Mouse (Mus musculus) embryonic facial prominence, embryonic 15.5 days (tissue): Measurements from ENCODE around the gene Pkmyt1. TPM values are rescaled to one million over a fixed set of nuclear protein-coding genes. Genes with fewer than 3 reads are reported as not detected.
A peak's percentile ranks its signal among the peaks of the same experiment; 100 is the strongest.

ENCODE experiments used
- ATAC-seq: fragments of 200-750 bp; cut with Nextera tagmentation; 2 replicates; pipeline ENCODE4 v1.8.0; 2017; ENCODE audit warnings: low read depth, moderate TSS enrichment; ENCODE audit not compliant: insufficient number of reproducible peaks, low FRiP score, low TSS enrichment
- H3K27ac ChIP-seq: fragments of 300-500 bp; sonication (generic); replicated peaks from 2 replicates; pipeline ENCODE4 v1.5.1; 2015; ENCODE audit warnings: mild to moderate bottlenecking, inconsistent platforms
- H3K27me3 ChIP-seq: fragments of 300-500 bp; sonication (generic); 2 replicates; pipeline ENCODE4 v1.6.1; 2015; ENCODE audit warnings: inconsistent platforms
- H3K36me3 ChIP-seq: fragments of 300-500 bp; sonication (generic); 2 replicates; pipeline ENCODE4 v1.6.1; 2015; ENCODE audit warnings: mild to moderate bottlenecking, inconsistent platforms
- H3K4me1 ChIP-seq: fragments of 300-500 bp; sonication (generic); 2 replicates; pipeline ENCODE4 v1.6.1; 2015; ENCODE audit warnings: inconsistent platforms
- H3K4me2 ChIP-seq: fragments of 300-500 bp; sonication (generic); replicated peaks from 2 replicates; pipeline ENCODE4 v1.6.1; 2015; ENCODE audit warnings: mild to moderate bottlenecking, inconsistent platforms
- H3K4me3 ChIP-seq: fragments of 300-500 bp; sonication (generic); replicated peaks from 2 replicates; pipeline ENCODE4 v1.5.1; 2015; ENCODE audit warnings: mild to moderate bottlenecking, inconsistent platforms
- H3K9ac ChIP-seq: fragments of 300-500 bp; sonication (generic); 2 replicates; pipeline ENCODE4 v1.6.1; 2015; ENCODE audit warnings: inconsistent platforms
- H3K9me3 ChIP-seq: fragments of 300-500 bp; sonication (generic); replicated peaks from 2 replicates; pipeline ENCODE4 v1.6.1; 2016; ENCODE audit warnings: inconsistent platforms
- WGBS: fragments of 180-500 bp; shearing (Covaris S2); methylation state at CpG from one replicate; pipeline ENCODE4 v1.1.7; 2015; 5-methylcytosine and 5-hydroxymethylcytosine counted together
- polyA plus RNA-seq: library from polyadenylated mRNA; unstranded; fragments of >200 nt; fragmentation: Nextera tagmentation; extraction: Ambion mirVana; gene quantifications from 2 replicates; pipeline ENCODE4 v1.2.1, GENCODE M21; 2015

Gene Pkmyt1
- polyA plus RNA-seq, 1 experiment from 2014 or later = 55.8 TPM

- peaks cover 17% of the 10 kb centered on the region for H3K27me3 ChIP-seq
- 45% methylated on average over 1 of the region's 1 CpGs for WGBS
- peaks cover 5% of the 10 kb centered on the region for H3K4me1 ChIP-seq
- H3K4me3 ChIP-seq = no peak overlapping the region
- no peak overlapping the region for H3K9ac ChIP-seq
- H3K4me2 ChIP-seq = no peak overlapping the region
- no peaks in the 10 kb centered on the region for H3K9me3 ChIP-seq
- no peak for ATAC-seq
- H3K27ac ChIP-seq = no peak overlapping the region
- no peaks in the 10 kb centered on the region for H3K36me3 ChIP-seq
These were observed 31.6 kb upstream of the Pkmyt1 start for GRCm38 (mm10) chr17:23694491-23694890.

GRCm38 (mm10) chr17:23695801-23696200 is 30.3 kb upstream of the Pkmyt1 start:
- Histone ChIP-seq H3K4me1 (peaks cover 15% of the 10 kb centered on the region), H3K27ac (no peak overlapping the region), H3K9ac (no peak overlapping the region), H3K36me3 (no peaks in the 10 kb centered on the region), H3K9me3 (no peaks in the 10 kb centered on the region), H3K27me3 (peaks cover 30% of the 10 kb centered on the region), H3K4me2 (no peak overlapping the region), H3K4me3 (no peak overlapping the region)
- WGBS = 15% methylated on average over 3 of the region's 3 CpGs
- no peak for ATAC-seq

DNA sequence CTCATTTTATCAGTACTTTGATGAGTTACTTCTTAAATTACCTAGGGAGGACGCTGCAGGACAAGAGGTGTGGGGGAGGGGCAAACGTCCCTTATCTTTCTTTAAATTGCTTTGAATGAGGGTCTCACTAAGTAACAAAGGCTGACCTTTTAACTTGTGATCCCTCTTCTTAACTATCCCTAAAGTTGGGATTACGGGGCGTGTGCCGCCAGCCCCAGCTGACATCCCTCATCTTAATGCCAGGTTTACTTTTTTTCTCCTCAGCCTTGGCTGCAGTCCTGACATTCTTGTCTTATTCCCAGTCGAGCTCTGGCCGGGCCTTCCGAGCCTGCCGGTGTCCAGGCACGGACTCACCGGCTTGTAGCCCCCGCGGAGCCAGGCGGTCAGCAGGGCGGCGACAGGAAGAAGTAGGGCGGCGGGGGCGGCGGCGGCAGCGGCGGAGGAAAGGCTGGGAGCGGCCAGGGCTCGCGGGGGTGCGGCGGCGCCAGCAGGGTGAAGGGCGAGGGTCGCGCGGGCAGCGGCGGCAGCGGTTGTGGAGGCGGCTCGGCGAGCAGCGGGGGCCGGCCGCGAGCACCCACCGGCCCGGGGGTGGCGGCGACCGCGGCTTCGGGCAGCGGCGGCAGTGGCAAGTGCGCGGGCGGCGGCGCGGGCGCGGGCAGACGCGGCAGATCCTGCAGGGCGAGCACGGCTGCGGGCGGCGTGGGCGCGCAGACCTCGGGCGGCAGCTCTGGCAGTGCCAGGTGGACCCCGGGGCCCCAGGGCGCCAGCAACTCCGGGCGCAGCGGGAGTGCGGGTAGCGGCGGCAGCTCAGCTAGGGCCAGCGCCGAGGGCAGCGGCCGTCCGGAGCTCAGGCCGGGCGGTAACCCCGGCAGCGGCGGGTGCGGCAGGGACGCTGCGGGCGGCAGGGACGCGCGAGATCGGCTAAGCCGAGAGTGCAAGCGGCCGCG is 26.7 kb upstream of the Pkmyt1 start:
- WGBS = under 1% methylated on average over 98 of the region's 101 CpGs
- Histone ChIP-seq H3K9me3 (no peaks in the 10 kb centered on the region), H3K36me3 (no peaks in the 10 kb centered on the region), H3K4me2 (peak overlapping the region; percentile 100), H3K4me1 (peaks cover 15% of the 10 kb centered on the region), H3K27me3 (peaks cover 39% of the 10 kb centered on the region), H3K27ac (no peak overlapping the region), H3K4me3 (peak overlapping the region; percentile 61), H3K9ac (peak overlapping the region; percentile 26)
- peak; percentile 53; the same call in 1 of the 2 replicates for ATAC-seq

GRCm38 (mm10) chr17:23700079-23700478 is 26.1 kb upstream of the Pkmyt1 start:
- ATAC-seq = peak; percentile 87
- Histone ChIP-seq H3K4me3 (peak overlapping the region; percentile 61), H3K27ac (no peak overlapping the region), H3K36me3 (no peaks in the 10 kb centered on the region), H3K4me1 (peaks cover 21% of the 10 kb centered on the region), H3K9me3 (no peaks in the 10 kb centered on the region), H3K9ac (peak overlapping the region; percentile 26; the same call in 1 of the 2 replicates), H3K27me3 (peaks cover 39% of the 10 kb centered on the region), H3K4me2 (peak overlapping the region; percentile 100)
- under 1% methylated on average over 28 of the region's 28 CpGs for WGBS

DNA sequence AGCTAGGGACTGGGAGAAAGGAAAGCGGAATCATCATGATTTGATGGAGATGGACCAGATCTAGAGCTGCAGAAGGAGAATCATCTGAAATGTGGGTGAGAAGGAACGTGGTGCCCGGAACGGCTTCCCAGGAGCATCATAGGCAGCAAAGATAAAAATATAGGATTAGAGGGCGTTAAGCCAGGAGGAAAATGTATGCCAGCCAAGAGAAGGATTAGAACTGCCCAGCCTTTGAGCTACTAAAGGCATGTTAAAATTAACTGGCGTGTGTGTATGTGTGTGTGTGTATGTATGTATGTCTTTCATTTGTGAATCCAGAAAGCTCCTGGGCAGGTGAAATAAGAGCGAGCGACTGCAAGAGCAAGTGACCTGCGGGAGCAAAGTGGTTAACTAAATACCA is 22.8 kb upstream of the Pkmyt1 start:
- H3K4me2 ChIP-seq = no peak overlapping the region
- H3K27ac ChIP-seq = no peak overlapping the region
- H3K4me3 ChIP-seq = no peak overlapping the region
- ATAC-seq = no peak
- H3K27me3 ChIP-seq = peaks cover 34% of the 10 kb centered on the region
- 81% methylated on average over 9 of the region's 9 CpGs for WGBS
- no peaks in the 10 kb centered on the region for H3K9me3 ChIP-seq
- no peaks in the 10 kb centered on the region for H3K36me3 ChIP-seq
- H3K9ac ChIP-seq = no peak overlapping the region
- peaks cover 28% of the 10 kb centered on the region for H3K4me1 ChIP-seq

GRCm38 (mm10) chr17:23704741-23705140 is 21.4 kb upstream of the Pkmyt1 start:
- no peak overlapping the region for H3K27ac ChIP-seq
- peaks cover 20% of the 10 kb centered on the region for H3K4me1 ChIP-seq
- 10% methylated on average over 7 of the region's 7 CpGs for WGBS
- H3K9me3 ChIP-seq = no peaks in the 10 kb centered on the region
- ATAC-seq = no peak
- no peak overlapping the region for H3K4me2 ChIP-seq
- no peaks in the 10 kb centered on the region for H3K36me3 ChIP-seq
- no peak overlapping the region for H3K4me3 ChIP-seq
- no peak overlapping the region for H3K9ac ChIP-seq
- H3K27me3 ChIP-seq = peaks cover 20% of the 10 kb centered on the region

DNA sequence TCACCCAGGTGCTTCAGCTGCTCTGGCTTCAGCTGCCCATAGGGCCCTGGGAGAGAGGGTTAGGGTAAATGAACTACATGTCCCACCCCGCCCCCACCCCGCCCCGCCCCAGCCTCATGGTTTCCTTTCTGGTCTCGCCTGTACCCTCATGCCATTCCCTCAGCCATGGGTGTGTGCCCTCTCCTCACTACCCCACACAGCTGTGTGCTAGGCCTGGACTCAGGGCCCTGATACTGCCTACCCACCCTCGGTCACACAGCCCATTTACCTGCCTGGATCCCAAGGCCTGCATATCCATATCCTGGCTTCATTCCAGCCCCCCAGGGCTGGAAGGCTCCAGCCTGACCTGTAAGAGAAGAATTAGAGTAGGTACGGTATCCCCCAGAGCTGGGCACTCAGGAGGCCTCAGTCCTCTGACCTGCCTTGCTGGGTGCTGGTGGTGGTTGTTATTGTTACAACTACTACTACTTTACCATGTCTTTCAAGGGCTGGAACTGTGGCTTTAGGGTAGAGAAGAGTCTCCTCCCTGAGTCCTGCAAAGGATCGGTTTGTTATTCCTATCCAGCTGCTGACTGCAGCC is 20.5 kb upstream of the Pkmyt1 start:
- Histone ChIP-seq H3K4me2 (no peak overlapping the region), H3K36me3 (no peaks in the 10 kb centered on the region), H3K27me3 (peaks cover 11% of the 10 kb centered on the region), H3K4me3 (no peak overlapping the region), H3K9me3 (no peaks in the 10 kb centered on the region), H3K9ac (no peak overlapping the region), H3K27ac (no peak overlapping the region), H3K4me1 (peaks cover 13% of the 10 kb centered on the region)
- no peak for ATAC-seq
- 70% methylated on average over 7 of the region's 7 CpGs for WGBS

DNA sequence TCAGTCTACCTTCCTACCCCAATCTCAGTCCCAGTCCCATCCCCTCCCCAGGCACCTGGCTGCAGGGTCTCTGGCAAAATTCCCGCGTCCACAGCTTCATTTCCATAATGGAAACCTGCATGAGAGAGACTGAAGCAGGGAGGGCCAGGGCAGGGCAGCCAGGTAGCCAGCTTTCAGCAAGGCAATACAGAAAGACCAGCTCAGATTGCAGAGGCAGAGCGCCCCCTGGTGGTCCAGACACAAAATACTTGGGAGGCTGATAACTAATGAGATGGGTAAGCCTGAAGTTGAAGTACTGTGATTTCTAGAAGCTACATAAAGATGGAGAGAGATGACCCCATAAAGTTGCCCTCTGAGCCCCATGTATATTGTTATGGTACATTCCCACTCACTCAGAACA is 19.9 kb upstream of the Pkmyt1 start:
- Histone ChIP-seq H3K36me3 (no peaks in the 10 kb centered on the region), H3K27ac (no peak overlapping the region), H3K27me3 (peaks cover 5% of the 10 kb centered on the region), H3K4me2 (no peak overlapping the region), H3K4me3 (no peak overlapping the region), H3K9ac (no peak overlapping the region), H3K4me1 (peaks cover 13% of the 10 kb centered on the region), H3K9me3 (no peaks in the 10 kb centered on the region)
- WGBS = 2% methylated on average over 3 of the region's 3 CpGs
- peak; percentile 30; the same call in 1 of the 2 replicates for ATAC-seq

DNA sequence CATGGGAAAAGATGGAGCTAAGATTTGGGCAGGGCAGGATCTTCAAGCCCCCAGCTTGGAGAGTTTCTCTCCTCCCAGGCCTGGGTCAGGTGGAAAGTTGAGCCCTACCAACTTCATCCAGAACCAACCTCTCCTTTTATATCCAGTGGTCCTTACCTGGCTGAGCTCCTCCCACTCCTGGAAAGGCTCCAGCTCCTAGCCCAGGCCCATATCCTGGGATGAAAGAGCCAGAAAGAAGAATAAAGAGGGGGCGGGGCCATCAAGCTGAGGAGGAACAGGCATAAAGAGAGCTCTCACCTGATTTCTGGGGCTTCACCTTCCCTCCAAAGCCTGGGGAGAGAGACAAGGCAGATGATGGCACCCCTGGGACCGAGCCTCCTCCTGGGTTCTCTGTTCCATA is 9.1 kb upstream of the Pkmyt1 start:
- H3K27me3 ChIP-seq = no peaks in the 10 kb centered on the region
- no peak overlapping the region for H3K4me3 ChIP-seq
- no peak overlapping the region for H3K9ac ChIP-seq
- H3K4me1 ChIP-seq = no peaks in the 10 kb centered on the region
- WGBS = 59% methylated on average over 2 of the region's 2 CpGs
- no peak for ATAC-seq
- H3K4me2 ChIP-seq = no peak overlapping the region
- H3K36me3 ChIP-seq = no peaks in the 10 kb centered on the region
- H3K9me3 ChIP-seq = no peaks in the 10 kb centered on the region
- H3K27ac ChIP-seq = no peak overlapping the region

DNA sequence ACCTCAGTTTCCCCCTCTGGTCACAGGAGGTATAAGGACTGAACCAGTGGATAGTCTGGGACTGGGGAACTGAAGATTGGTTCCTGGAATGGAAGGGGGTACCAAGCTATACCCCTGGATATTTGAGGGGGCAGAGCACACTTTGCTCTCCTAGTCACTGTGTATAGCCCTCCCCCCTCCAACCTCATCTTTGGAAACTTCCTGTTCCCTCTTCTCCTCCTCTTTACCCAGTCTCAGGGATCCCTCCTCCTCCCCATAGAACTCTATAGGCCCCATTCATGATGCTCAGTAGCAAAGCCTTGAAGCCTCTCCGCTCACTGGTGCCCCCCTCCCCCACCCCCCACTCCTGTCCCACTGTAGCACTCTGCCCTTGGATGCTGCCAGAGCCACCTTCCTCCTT is 6.7 kb upstream of the Pkmyt1 start:
- WGBS = 11% methylated on average over 1 of the region's 1 CpGs
- Histone ChIP-seq H3K36me3 (no peaks in the 10 kb centered on the region), H3K9ac (no peak overlapping the region), H3K27ac (no peak overlapping the region), H3K9me3 (no peaks in the 10 kb centered on the region), H3K4me3 (no peak overlapping the region), H3K27me3 (no peaks in the 10 kb centered on the region), H3K4me2 (no peak overlapping the region), H3K4me1 (no peaks in the 10 kb centered on the region)
- ATAC-seq = no peak

DNA sequence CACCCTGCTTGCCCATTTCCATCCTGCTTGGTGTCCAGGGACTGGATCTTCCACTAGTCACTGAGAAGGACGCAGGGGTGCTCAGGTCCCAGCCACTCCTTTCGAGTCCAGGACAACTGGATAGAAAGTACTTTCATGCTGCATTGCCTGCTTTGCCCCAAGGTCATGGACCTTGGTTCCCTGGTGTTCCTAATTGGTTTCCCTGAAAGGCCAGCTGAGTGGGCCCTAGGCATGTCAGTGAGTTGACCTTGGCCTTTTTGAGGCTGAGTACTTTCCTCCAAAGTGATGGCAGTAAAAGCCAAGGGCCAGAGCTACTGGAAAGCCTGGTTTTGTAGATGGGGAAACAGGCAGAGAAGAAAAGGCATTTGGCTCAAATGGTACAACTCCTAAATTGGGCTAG is 4.2 kb upstream of the Pkmyt1 start:
- Histone ChIP-seq H3K4me2 (no peak overlapping the region), H3K27ac (no peak overlapping the region; the same call in 1 of the 2 replicates), H3K4me3 (no peak overlapping the region), H3K9me3 (no peaks in the 10 kb centered on the region), H3K27me3 (no peaks in the 10 kb centered on the region), H3K4me1 (peaks cover 7% of the 10 kb centered on the region; the same call in 1 of the 2 replicates), H3K36me3 (no peaks in the 10 kb centered on the region), H3K9ac (no peak overlapping the region)
- ATAC-seq = no peak
- WGBS = 76% methylated on average over 2 of the region's 2 CpGs
